Mouse (Mus musculus) embryonic facial prominence, embryonic 10.5 days (tissue): ENCODE data around the gene B3galt5. TPM values are rescaled to one million over a fixed set of nuclear protein-coding genes. Genes with fewer than 3 reads are reported as not detected.
A peak's percentile ranks its signal among the peaks of the same experiment; 100 is the strongest.

Experiments used
- DNase-seq: peaks from one replicate; pipeline ENCODE4 v3.0.0-alpha.2; 2017; ENCODE audit warnings: low spot score
- H3K27ac ChIP-seq: fragments of 300-500 bp; sonication (generic); replicated peaks from 2 replicates; pipeline ENCODE4 v1.5.1; 2016; ENCODE audit warnings: mild to moderate bottlenecking
- H3K27me3 ChIP-seq: fragments of 300-500 bp; sonication (generic); replicated peaks from 2 replicates; pipeline ENCODE4 v1.6.1; 2016; ENCODE audit warnings: low read depth, mild to moderate bottlenecking; ENCODE audit not compliant: poor library complexity, severe bottlenecking
- H3K36me3 ChIP-seq: fragments of 300-500 bp; sonication (generic); replicated peaks from 2 replicates; pipeline ENCODE4 v1.6.1; 2016; ENCODE audit warnings: mild to moderate bottlenecking, moderate library complexity
- H3K4me1 ChIP-seq: fragments of 300-500 bp; sonication (generic); 2 replicates; pipeline ENCODE4 v1.6.1; 2016
- H3K4me3 ChIP-seq: fragments of 300-500 bp; sonication (generic); 2 replicates; pipeline ENCODE4 v1.5.1; 2016; ENCODE audit warnings: mild to moderate bottlenecking, moderate library complexity
- H3K9me3 ChIP-seq: fragments of 300-500 bp; sonication (generic); 2 replicates; pipeline ENCODE4 v1.6.1; 2016; ENCODE audit warnings: mild to moderate bottlenecking
- WGBS: fragments of 180-500 bp; shearing (Covaris S2); methylation state at CpG from one replicate; pipeline ENCODE4 v1.1.7; 2016; 5-methylcytosine and 5-hydroxymethylcytosine counted together
- polyA plus RNA-seq: library from polyadenylated mRNA; unstranded; fragments of >200 nt; fragmentation: Nextera tagmentation; extraction: Ambion mirVana; gene quantifications from 2 replicates; pipeline ENCODE4 v1.2.1, GENCODE M21; 2016

The B3galt5 gene
- polyA plus RNA-seq: 0.24 and 0.32 TPM in 2 replicates

DNA sequence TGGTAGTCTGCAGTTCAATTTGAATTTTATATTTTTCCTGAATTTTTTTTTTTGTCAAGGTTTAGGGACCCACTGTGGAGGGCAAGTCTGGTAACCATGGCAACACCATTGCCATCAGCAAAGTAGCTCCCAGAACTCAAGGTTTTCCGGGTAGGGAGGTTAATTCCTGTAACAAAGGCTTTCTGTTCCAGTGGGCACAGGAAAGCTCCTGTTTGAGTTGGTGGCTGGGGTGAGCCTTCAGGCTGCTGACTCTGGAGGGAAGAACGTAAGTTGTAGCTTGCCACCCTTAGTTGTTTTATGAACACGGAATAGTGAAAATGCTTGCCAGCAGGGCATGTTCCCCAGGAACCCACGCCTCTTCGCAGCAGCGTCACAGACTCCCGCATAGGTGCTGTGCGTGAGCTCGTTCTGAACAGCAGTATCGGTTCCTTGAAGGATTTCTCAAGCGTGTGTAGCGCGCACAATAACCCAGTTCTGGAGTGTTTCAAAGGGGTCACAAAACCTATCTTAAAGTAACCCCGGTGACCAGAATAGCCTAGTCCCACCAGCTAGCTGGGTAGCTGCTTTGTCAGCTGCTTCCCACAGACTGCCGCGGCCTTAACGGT is at the start of gene B3galt5:
TSS of gene B3galt5 (plus strand) at position 436 of the 605 bp plus-strand sequence.
- H3K9me3 ChIP-seq: no peaks in the 10 kb centered on the region
- DNase-seq: peak; percentile 30
- no peaks in the 10 kb centered on the region for H3K36me3 ChIP-seq
- peak within 1 kb of the TSS; percentile 13; the same call in 1 of the 2 replicates for H3K4me3 ChIP-seq
- 0 out of 2 replicates have a peak, but pooled peaks cover 6% of the 10 kb centered on the region for H3K4me1 ChIP-seq
- peak within 1 kb of the TSS; percentile 72 for H3K27ac ChIP-seq
- 58% methylated on average over 17 of the region's 17 CpGs for WGBS
- H3K27me3 ChIP-seq: no peaks in the 10 kb centered on the region

GRCm38 (mm10) chr16:96187619-96188018 is 48.0 kb upstream of the B3galt5 start:
- no peak for DNase-seq
- Histone ChIP-seq H3K36me3 (no peaks in the 10 kb centered on the region), H3K27me3 (peaks cover 17% of the 10 kb centered on the region), H3K4me3 (no peak overlapping the region), H3K4me1 (peaks cover 11% of the 10 kb centered on the region), H3K27ac (no peak overlapping the region), H3K9me3 (peaks cover 4% of the 10 kb centered on the region; the same call in 1 of the 2 replicates)
- 87% methylated on average over 5 of the region's 5 CpGs for WGBS

DNA sequence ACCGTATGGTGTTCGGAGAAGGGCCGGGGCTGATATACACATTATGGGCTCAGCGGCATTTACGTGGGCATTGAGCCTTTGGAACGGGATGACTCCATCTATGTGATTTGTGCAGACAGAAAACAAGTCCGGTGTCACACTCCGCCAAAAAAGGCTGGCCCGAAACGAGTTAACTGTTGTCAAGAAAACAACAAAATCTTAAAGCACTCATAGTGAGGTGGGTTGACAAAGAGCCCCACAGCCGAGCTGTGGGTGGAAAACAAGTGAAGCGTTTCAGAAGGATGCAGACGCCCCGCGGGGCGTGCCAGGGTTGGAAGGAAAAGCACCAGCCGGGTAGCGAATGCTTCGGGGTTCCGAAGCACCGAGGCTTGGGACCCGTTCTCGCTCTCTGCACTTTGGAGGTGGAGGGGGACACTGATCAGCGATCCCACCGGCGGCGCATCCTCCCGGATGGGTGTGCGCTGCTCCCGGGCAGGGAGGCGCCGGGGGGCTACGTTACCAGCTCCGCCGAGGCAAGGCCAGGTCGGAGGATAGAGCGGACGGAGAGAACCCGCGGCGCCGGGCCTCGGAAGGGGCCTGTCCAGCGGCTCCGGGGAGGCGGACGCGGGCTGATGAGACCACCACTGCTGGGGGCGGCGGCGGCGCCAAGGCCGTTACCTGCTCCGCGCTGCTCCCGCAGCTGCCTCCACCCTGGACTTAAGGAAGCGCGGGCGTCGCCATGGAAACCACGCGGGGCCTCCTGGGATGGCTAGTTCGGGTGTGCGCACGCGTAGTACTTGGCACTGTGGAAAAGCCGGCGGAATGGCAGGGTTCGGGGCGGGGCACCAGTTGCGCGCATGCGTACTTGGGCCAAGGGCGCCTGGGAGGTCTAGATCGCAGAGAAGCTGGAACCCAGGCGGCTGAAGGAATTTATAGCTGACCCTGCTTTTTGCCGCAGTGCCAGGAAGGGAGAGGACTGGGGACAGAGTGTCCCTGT is 43.8 kb upstream of the B3galt5 start, which contains the start of gene Lca5l:
TSS of gene Lca5l (minus strand) at position 741 of the 976 bp plus-strand sequence.
- H3K4me3 ChIP-seq: peak within 1 kb of the TSS; percentile 93
- 1% methylated on average over 77 of the region's 77 CpGs for WGBS
- H3K27me3 ChIP-seq: peaks cover 17% of the 10 kb centered on the region
- H3K36me3 ChIP-seq: no peaks in the 10 kb centered on the region
- peak; percentile 100 for DNase-seq
- H3K9me3 ChIP-seq: no peaks in the 10 kb centered on the region
- peak within 1 kb of the TSS; percentile 84 for H3K27ac ChIP-seq
- peaks cover 11% of the 10 kb centered on the region for H3K4me1 ChIP-seq

DNA sequence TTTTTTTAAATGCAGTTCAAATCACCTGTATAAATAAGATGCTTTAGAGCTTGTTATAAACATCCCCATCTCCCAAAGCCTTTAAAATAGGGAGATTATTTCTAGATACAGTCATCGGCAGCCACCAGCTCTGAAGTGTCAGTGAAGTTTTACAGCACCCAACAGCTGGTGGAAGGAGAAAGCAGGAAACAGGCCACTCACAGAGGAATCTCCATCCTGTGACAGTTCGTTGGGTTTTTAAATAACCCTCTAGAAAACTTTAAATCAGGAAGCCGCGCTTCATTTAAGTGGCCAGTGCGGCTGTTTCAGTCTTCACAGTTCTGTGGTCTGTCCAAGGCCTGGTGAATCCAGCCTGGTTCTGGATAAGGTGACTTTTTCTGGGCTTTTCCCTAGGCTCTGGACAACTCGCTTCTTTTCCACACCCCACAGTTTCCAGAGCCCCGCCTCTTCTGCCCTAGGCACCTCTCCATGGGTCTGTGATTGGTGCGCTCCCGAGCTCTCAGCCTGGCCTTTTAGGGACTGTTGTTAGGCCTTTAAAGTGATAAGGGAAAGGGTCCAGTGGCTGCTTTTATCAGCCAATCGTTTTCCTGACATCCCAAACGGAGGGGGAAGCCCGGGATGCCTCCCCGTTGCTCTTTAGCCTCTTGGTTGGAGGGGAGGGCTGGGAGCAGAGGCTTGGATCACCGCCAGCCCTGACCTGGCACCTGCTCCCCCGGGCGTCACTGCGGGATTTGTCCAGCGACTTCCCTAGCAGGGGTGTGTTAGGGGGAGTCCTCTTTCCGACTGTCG is 35.5 kb upstream of the B3galt5 start, which contains the start of gene Sh3bgr:
TSS of gene Sh3bgr (plus strand) at position 538 of the 789 bp plus-strand sequence.
- DNase-seq: peak; percentile 61
- Histone ChIP-seq H3K27me3 (peaks cover 11% of the 10 kb centered on the region; the same call in 1 of the 2 replicates), H3K36me3 (no peaks in the 10 kb centered on the region), H3K27ac (peak within 1 kb of the TSS; percentile 72), H3K4me1 (peaks cover 19% of the 10 kb centered on the region), H3K9me3 (no peaks in the 10 kb centered on the region), H3K4me3 (peak within 1 kb of the TSS; percentile 51)
- 6% methylated on average over 20 of the region's 20 CpGs for WGBS

DNA sequence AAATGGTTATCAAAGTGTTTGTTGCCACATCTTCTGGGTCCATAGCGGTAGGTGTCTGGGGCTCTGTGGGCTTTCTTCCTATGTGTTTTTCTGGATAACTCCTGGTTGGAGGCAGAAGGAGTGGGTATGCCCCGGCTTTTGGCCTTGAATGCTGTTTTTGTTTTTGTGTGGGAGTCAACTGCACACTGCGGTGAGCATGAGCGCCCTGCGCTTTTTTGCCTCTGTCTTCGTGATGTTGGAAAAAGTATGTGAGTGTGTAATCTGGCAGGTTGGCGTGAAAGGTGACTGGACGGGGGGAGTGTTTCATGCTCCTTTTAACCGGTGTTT is 34.9 kb upstream of the B3galt5 start:
- Histone ChIP-seq H3K27me3 (peaks cover 11% of the 10 kb centered on the region; the same call in 1 of the 2 replicates), H3K9me3 (no peaks in the 10 kb centered on the region), H3K4me1 (peaks cover 19% of the 10 kb centered on the region), H3K27ac (peak overlapping the region; percentile 72), H3K4me3 (peak overlapping the region; percentile 51), H3K36me3 (no peaks in the 10 kb centered on the region)
- DNase-seq: no peak
- 39% methylated on average over 9 of the region's 9 CpGs for WGBS

DNA sequence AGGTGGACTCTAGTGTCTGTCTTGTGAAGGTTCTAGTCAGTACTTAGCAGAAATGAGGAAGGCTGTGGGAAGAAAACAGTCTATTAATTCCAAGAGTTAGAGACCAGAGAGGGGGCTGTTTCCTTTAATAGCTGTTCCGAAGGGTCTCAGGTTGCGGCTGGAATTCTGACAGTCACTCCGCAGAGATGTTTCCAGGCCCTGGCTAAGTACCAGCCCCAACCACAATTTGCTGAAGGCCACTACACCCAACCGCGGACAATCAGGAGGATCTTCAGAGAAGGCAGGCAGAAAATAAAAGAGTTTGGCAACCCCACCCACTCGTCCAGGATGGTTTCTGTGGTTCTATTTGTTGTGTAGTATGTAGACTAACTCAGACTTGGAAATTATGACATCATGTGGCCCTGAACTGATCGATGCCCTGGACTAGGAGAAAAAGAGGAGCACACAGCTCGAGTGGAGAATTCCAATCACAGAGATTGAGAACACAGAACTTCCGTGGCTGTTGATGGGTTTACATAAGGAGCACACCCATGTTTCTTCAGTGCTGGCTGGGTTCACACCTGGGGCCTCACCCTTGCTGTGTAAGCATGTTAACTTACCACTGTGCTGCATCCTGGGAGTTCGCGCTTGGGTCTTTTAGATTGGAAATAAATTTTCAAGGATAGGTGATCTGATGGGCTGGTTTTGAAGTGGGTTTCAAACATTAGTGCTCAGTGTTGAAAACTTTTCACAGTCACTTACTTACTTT is 33.9 kb upstream of the B3galt5 start:
- no peaks in the 10 kb centered on the region for H3K9me3 ChIP-seq
- no peak for DNase-seq
- no peak overlapping the region for H3K27ac ChIP-seq
- H3K4me1 ChIP-seq: peaks cover 19% of the 10 kb centered on the region
- H3K36me3 ChIP-seq: no peaks in the 10 kb centered on the region
- 75% methylated on average over 11 of the region's 11 CpGs for WGBS
- H3K4me3 ChIP-seq: no peak overlapping the region
- H3K27me3 ChIP-seq: peaks cover 11% of the 10 kb centered on the region; the same call in 1 of the 2 replicates

DNA sequence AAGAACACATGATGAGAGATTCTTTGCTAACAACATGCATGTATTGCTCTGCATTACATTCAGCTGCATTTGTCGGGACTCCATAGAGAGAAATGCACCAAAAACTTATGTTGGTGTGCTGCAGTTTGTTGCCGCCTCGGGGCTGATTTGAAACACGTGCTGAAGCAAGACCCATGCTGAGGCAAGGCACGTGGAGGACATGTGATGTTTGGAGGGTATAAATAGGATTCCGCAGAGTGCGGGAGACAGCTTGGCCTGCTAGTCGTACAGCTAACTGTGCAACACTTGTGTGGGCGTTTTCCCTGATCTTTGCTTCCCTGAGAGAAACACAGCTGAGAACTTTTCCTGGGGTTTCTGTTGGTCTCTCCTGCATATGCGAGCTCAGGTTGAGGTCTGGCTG is 25.8 kb upstream of the B3galt5 start:
- WGBS: 80% methylated on average over 10 of the region's 10 CpGs
- no peak for DNase-seq
- no peaks in the 10 kb centered on the region for H3K9me3 ChIP-seq
- H3K36me3 ChIP-seq: no peaks in the 10 kb centered on the region
- H3K27ac ChIP-seq: no peak overlapping the region
- H3K27me3 ChIP-seq: no peaks in the 10 kb centered on the region
- no peak overlapping the region for H3K4me3 ChIP-seq
- no peaks in the 10 kb centered on the region for H3K4me1 ChIP-seq

DNA sequence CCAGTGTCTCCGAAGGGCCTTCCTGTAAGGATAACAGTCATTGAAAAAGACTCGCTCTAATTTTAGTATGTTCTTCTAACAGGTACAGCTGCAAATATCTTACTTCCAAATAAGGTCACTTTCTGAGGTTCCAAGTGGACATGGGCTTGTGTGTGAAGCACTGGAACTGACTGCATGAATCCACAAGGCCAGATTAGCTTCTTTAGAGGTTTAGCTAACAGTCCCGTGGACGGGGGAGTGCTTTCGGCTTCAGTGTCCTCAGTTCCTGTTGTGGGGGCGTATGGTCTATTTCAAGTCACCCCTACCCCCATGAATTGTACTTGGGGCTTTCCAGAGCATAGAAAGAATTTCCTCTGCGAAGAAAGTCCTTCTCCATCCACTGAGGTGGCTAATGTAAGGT is 24.7 kb upstream of the B3galt5 start:
- no peaks in the 10 kb centered on the region for H3K36me3 ChIP-seq
- no peak overlapping the region for H3K4me3 ChIP-seq
- 89% methylated on average over 7 of the region's 7 CpGs for WGBS
- H3K4me1 ChIP-seq: no peaks in the 10 kb centered on the region
- no peak for DNase-seq
- no peaks in the 10 kb centered on the region for H3K9me3 ChIP-seq
- no peaks in the 10 kb centered on the region for H3K27me3 ChIP-seq
- no peak overlapping the region for H3K27ac ChIP-seq

DNA sequence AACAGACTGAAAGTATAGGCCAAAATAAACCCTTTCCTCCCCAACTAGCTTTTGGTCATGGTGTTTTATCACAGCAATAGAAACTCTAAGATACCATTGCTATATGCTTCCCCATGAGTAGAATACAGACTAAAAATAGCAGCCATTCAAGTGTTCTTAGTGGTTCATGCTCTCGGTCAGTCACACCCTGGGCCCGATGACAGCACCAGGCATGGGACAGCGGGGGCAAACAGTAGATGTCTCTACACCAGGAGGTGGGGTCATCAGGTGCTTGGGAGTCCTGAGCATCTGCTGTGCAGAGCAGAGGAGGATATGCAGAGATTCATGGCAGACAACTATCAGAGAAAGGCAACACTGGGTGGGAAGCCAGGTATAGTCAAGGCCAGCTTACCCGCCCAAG is 22.6 kb upstream of the B3galt5 start:
- H3K9me3 ChIP-seq: no peaks in the 10 kb centered on the region
- H3K36me3 ChIP-seq: no peaks in the 10 kb centered on the region
- WGBS: 92% methylated on average over 4 of the region's 4 CpGs
- H3K4me3 ChIP-seq: no peak overlapping the region
- H3K4me1 ChIP-seq: no peaks in the 10 kb centered on the region
- no peaks in the 10 kb centered on the region for H3K27me3 ChIP-seq
- H3K27ac ChIP-seq: no peak overlapping the region
- no peak for DNase-seq

GRCm38 (mm10) chr16:96221491-96221890 is 14.1 kb upstream of the B3galt5 start:
- DNase-seq: no peak
- H3K9me3 ChIP-seq: no peaks in the 10 kb centered on the region
- H3K27me3 ChIP-seq: no peaks in the 10 kb centered on the region
- no peaks in the 10 kb centered on the region for H3K36me3 ChIP-seq
- no peak overlapping the region for H3K4me3 ChIP-seq
- 87% methylated on average over 5 of the region's 5 CpGs for WGBS
- no peak overlapping the region for H3K27ac ChIP-seq
- H3K4me1 ChIP-seq: no peaks in the 10 kb centered on the region

GRCm38 (mm10) chr16:96221959-96222358 is 13.6 kb upstream of the B3galt5 start:
- no peaks in the 10 kb centered on the region for H3K4me1 ChIP-seq
- H3K27me3 ChIP-seq: no peaks in the 10 kb centered on the region
- H3K4me3 ChIP-seq: no peak overlapping the region
- no peaks in the 10 kb centered on the region for H3K36me3 ChIP-seq
- no peaks in the 10 kb centered on the region for H3K9me3 ChIP-seq
- 85% methylated on average over 3 of the region's 3 CpGs for WGBS
- no peak overlapping the region for H3K27ac ChIP-seq
- no peak for DNase-seq
